Mouse (Mus musculus) bone marrow, adult 2 months (tissue): Measurements from ENCODE around the gene Foxp2.

Source experiments
- CTCF ChIP-seq: fragments of 200-500 bp; IDR thresholded peaks from 2 replicates; pipeline ENCODE4 v1.5.1; 2011; ENCODE audit warnings: low read length, control low read depth; ENCODE audit not compliant: control insufficient read depth, insufficient read depth
- POLR2A ChIP-seq: fragments of 200-500 bp; IDR thresholded peaks from 2 replicates; pipeline ENCODE4 v1.6.1; 2011; ENCODE audit warnings: low read depth, mild to moderate bottlenecking, control low read depth, low read length, borderline replicate concordance; ENCODE audit not compliant: control insufficient read depth

- no peak for TF ChIP-seq CTCF
- TF ChIP-seq POLR2A: no peak
Observed at GRCm38 (mm10) chr6:15486909-15487308, 585.8 kb downstream of the Foxp2 start.
